Mouse (Mus musculus) heart, postnatal 25 days (tissue): ENCODE results near the gene Irs3. TPM values are rescaled to one million over a fixed set of nuclear protein-coding genes. Genes with fewer than 3 reads are reported as not detected.
A peak's percentile ranks its signal among the peaks of the same experiment; 100 is the strongest.

Experiments used
- DNase-seq: peaks from one replicate; pipeline ENCODE4 v3.0.0; 2022; ENCODE audit warnings: low spot score
- intact Hi-C: fragments of 180-260 bp; cut with DNase I; formaldehyde crosslinking; loops from one replicate; pipeline ENCODE4 v1.15.1; 2025
- total RNA-seq, 2 experiments: library from RNA; stranded (reverse); gene quantifications; 2 replicates each; pipeline ENCODE4 v1.2.3; 2021

Gene Irs3
- total RNA-seq, 2 experiments from 2014 or later: 0.29 to 0.48 TPM

GRCm38 (mm10) chr5:137663057-137663456 is 17.5 kb upstream of the Irs3 start:
- intact Hi-C loops: no loop called here
- no peak for DNase-seq

DNA sequence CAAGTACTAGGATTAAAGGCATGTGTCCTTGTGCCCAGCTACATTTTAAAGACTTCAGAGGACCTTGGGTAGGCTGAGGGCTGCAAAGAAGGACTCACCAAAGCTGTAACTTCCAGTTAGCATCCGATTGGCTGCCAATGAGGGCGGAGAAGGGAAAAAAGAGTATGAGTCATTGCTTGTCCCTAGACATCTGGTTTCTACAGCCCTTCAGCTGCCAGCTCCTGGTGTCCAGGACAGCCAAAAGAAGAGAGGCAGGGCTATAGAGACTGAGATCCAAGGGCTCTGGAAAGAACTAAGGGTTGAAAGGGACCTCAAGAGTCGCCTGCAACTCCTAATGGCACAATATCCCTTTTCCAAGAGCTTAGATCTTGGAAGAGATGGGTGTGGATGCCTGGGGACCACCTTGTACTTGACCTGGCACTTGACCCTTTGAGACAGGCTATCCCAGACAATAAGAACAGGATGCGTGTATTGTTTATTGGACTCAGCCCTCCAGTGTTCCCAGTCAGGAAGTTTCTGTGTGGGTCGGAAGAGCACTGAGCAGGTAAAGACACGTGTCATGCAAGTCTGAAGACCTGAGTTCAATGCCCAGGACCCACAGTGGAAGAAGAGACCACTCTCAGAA is 14.7 kb upstream of the Irs3 start:
- intact Hi-C loops: no loop called here
- peak; percentile 80 for DNase-seq

- DNase-seq: peak; percentile 53
- intact Hi-C loops: loop anchor here (1.0 to 2.0 kb wide), 2 partner anchors 30 to 100 kb away; no protein-coding TSS in a partner anchor
These were observed 11.5 kb upstream of the Irs3 start for GRCm38 (mm10) chr5:137656977-137657376.

- no peak for DNase-seq
- intact Hi-C loops: loop anchor here (5.0 kb wide), 2 partner anchors 122 to 142 kb away; partner anchors contain the start of genes Epo and Gnb2
These were observed 9.2 kb upstream of the Irs3 start for GRCm38 (mm10) chr5:137654746-137655145.

DNA sequence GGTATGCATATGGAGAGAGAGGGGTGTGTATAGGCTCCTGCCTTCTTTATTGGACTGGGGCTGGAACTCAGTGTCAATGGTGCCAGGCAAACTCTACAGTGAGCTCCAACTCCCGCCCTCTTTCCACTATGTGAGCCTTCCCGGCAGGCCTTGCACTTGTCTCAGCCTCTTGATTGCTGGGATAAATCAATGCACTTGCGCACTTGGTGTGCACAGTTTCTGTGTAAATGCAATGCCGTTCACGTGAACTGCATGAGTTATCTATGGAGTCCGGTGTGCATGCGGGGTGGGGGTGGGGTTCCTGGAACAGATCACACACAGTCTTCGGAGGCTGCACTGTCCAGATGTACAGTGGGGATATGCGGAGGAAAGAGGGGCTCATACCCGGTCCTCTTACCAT is 7.9 kb upstream of the Irs3 start:
- intact Hi-C loops: loop anchor here (2.0 to 5.0 kb wide), 3 partner anchors 69 to 141 kb away; partner anchors contain the start of genes Epo and Gnb2
- DNase-seq: no peak

GRCm38 (mm10) chr5:137652474-137652873 is 7.0 kb upstream of the Irs3 start:
- intact Hi-C loops: loop anchor here (2.0 to 5.0 kb wide), 3 partner anchors 68 to 140 kb away; partner anchors contain the start of genes Epo and Gnb2
- DNase-seq: peak; percentile 22

GRCm38 (mm10) chr5:137649669-137650571 is 4.4 kb upstream of the Irs3 start:
- intact Hi-C loops: loop anchor here (5.0 kb wide), 2 partner anchors 118 to 138 kb away; partner anchors contain the start of genes Epo and Gnb2

DNA sequence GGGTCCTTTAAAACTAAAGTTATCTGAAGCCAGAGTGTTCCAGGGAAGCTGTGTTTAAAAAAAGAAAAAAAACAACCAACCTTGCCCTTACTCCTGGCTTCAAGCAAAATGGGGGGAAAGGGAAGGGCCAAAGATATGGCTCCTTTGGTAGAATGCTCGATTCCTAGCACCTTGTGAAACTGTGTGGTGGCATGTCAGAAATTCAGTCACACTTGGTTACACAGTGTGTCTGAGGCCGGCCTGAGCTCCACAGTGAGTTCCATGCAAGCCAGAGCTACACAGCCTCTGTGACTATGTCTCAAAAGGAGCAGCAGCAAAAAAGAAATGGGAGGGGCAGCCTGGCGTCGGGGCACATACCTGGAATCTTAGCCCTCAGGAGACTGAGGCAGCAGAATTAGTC is 3.7 kb upstream of the Irs3 start:
- no peak for DNase-seq
- intact Hi-C loops: no loop called here

More at GRCm38 (mm10) chr5:137649669-137650571, 4.4 kb upstream of the Irs3 start:
- no peak for DNase-seq

GRCm38 (mm10) chr5:137647827-137648601 is 2.5 kb upstream of the Irs3 start:
- intact Hi-C loops: no loop called here

GRCm38 (mm10) chr5:137645091-137645651 is 343 bp downstream of the Irs3 start:
- intact Hi-C loops: no loop called here
- no peak for DNase-seq

More at GRCm38 (mm10) chr5:137647827-137648601, 2.5 kb upstream of the Irs3 start:
- no peak for DNase-seq

DNA sequence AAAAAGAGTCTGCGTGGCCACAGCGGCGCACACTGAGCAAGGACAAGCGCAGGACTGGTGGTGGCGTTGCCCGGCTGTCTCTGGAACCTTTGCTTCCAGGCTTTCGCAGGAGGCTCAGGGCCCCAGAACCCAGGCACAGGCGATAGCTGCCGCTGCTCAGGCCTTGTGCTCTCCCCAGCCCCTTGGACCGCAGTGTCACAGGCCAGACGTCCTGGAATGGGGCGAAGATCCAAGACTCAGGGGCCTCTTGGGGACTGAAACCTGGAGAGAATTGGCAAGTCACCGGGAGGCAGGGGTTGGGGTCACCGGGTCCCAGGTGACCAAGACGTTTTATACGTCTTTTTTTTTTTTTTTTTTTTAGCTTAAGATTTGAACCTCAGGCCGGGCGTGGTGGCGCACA is 1.0 kb downstream of the Irs3 start:
- DNase-seq: no peak
- intact Hi-C loops: no loop called here

GRCm38 (mm10) chr5:137642886-137643285 is 2.6 kb downstream of the Irs3 start:
- intact Hi-C loops: no loop called here
- no peak for DNase-seq

GRCm38 (mm10) chr5:137641054-137641453 is 4.5 kb downstream of the Irs3 start, which contains the start of gene Sap25:
Gene Sap25, plus strand, starts transcription at chr5:137641334.
- intact Hi-C loops: no loop called here
- no peak for DNase-seq

DNA sequence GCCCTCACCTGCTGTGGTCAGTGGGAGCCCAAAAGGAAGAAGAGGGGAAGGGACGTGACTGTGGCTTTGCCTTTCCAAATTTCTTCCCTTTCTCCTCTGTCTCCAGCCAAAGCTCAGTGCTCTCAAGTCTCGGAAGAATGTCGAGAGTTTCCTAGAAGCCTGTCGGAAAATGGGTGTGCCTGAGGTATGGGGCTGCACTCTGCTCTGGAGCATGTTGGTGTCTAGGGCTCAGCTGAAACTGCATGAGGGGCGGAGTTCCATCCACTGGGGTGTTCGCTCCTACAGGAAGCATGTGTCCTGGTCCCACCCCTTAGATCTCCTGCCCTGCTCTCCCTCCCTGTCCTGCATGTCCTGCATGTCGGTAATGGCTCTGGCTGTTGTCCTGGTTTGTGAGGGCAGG is 6.0 kb downstream of the Irs3 start:
- intact Hi-C loops: no loop called here
- no peak for DNase-seq

DNA sequence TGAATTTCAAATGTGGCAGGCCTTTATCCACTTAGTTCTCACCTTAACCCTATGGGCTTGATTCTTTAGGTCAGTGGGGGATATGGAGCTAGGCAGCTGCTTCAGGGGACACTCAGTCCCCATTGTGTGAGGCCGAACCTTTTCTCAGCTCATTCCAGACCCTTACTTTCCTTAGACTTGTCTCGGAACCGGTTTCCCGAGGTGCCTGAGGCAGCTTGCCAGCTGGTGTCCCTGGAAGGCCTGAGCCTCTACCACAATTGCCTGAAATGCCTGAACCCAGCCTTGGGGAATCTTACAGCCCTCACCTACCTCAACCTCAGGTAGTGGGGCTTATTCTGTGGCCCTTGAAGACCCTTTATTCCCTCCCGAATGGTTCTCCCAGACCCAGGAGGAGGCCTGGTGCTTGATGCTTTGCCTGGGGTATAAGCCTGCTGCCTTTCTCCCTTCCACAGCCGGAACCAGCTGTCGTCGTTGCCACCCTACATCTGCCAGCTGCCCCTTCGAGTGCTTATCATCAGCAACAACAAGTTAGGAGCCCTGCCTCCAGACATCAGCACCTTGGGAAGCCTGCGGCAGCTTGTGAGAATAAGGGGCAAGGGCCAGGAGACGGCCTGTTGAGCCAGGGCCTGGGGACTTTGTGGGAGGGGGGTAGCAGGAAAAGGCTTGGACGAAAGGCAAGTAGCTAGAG is 12.0 kb downstream of the Irs3 start:
- no peak for DNase-seq
- intact Hi-C loops: no loop called here

- intact Hi-C loops: no loop called here
- no peak for DNase-seq
These were observed 13.9 kb downstream of the Irs3 start for GRCm38 (mm10) chr5:137631591-137631990.

DNA sequence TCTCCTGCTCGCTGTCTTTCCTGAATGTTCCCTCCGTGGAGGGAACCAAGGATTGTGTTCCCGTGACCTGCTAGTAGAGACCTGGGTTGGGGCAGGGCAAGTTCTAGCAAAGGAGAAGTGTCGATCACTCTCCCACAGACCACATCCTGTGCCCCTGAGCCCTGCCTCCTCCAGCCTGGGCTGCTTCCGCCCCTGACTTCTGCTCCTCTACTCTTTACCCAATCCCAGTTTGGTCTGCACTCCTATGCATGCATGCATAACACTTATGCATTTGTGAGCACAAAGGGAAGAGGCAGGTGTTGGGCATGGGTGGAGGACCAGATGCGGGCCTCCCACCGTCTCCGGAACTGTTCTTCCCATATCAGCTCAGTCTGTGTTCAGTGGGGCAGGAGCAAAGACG is 14.3 kb downstream of the Irs3 start:
- DNase-seq: peak; percentile 23
- intact Hi-C loops: no loop called here

DNA sequence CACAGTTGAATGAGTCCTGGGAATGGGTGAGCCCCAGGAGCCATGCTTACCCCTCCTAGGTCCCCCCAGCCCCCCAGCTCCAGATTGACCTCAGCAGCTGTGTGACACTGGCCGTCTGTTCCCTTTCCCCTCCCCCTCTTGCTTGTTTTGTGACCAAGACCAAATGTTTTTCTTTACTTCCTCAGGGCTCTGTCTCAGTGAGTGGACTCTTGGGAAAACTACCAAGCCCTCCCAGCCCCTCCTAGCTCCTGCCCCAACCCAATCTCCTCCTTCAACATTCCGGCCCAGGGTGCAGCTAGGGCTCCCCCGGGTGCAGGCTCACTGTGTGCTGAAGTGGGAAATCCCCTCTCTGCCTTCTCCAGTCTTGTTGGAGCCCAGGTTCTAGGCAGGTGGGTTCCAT is 14.9 kb downstream of the Irs3 start:
- peak; percentile 32 for DNase-seq
- intact Hi-C loops: no loop called here

- intact Hi-C loops: no loop called here
- no peak for DNase-seq
These were observed 15.5 kb downstream of the Irs3 start for GRCm38 (mm10) chr5:137629906-137630545.
